Mouse (Mus musculus): ENCODE data around the gene Olfr325. TPM values are rescaled to one million over a fixed set of nuclear protein-coding genes. Genes with fewer than 3 reads are reported as not detected.

Olfr325 gene
- polyA plus RNA-seq, 1 experiment from 2014 or later, result not detected

DNA sequence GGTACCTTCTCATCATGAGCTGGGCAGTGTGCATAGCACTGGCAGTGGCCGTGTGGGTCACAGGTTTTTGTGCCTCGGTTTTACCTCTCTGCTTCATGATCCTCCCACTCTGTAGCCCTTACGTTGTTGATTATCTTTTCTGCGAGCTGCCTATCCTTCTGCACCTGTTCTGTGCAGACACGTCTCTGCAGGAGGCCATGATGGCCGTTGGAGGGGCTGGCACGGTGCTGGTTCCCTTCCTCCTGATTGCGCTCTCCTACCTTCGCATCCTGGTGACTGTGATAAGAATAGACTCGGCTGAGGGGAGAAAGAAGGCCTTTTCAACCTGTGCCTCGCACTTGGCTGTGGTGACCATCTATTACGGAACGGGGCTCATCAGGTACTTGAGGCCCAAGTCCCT is 20.3 kb downstream of the Olfr325 start:
- Histone ChIP-seq H3K27me3 (ENCODE audit: control insufficient read depth, insufficient read depth, low read length) (no peaks in the 10 kb centered on the region), H3K27ac (ENCODE audit: low read depth, low read length) (no peak overlapping the region), H3K9me3 (ENCODE audit: control insufficient read depth, low read length) (no peaks in the 10 kb centered on the region), H3K9ac (ENCODE audit: low read depth, low read length) (no peak overlapping the region), H3K36me3 (ENCODE audit: control insufficient read depth, insufficient read depth, low read length) (no peaks in the 10 kb centered on the region), H3K4me3 (ENCODE audit: low read length) (no peak overlapping the region), H3K4me1 (ENCODE audit: control insufficient read depth, insufficient read depth, low read length) (no peaks in the 10 kb centered on the region), H3K4me2 (replicated peaks; ENCODE audit: low read depth, low read length) (no peak overlapping the region)
- ATAC-seq (ENCODE audit: low FRiP score, low TSS enrichment), result no peak
- 88% methylated on average over 13 of the region's 13 CpGs for WGBS

DNA sequence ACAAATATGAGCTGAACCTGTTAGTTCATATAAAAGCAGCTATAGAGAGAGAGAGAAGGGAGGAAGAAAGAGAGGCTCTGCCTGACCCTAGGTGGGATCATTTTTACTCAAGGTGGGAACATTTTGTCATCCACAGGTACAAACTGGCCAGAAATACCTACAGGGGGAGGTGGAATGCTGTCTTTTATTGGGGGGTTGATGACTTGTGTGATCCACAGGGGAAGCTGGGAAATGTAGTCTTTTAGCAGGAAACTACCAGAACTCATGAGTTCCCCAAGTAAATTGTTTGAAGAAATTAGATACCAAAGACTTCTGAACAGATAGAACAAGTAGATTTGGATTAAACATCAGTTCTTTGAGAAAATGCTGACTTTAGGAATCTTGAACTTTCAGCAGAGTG is 24.5 kb downstream of the Olfr325 start:
- H3K4me3 ChIP-seq (ENCODE audit: low read length), result no peak overlapping the region
- no peaks in the 10 kb centered on the region for H3K4me1 ChIP-seq (ENCODE audit: control insufficient read depth, insufficient read depth, low read length)
- no peak for ATAC-seq (ENCODE audit: low FRiP score, low TSS enrichment)
- H3K27me3 ChIP-seq (ENCODE audit: control insufficient read depth, insufficient read depth, low read length), result no peaks in the 10 kb centered on the region
- no peaks in the 10 kb centered on the region for H3K36me3 ChIP-seq (ENCODE audit: control insufficient read depth, insufficient read depth, low read length)
- H3K9me3 ChIP-seq (ENCODE audit: control insufficient read depth, low read length), result 0 out of 2 replicates have a peak, but pooled peaks cover 2% of the 10 kb centered on the region
- no peak overlapping the region for H3K9ac ChIP-seq (ENCODE audit: low read depth, low read length)
- H3K4me2 ChIP-seq (replicated peaks; ENCODE audit: low read depth, low read length), result no peak overlapping the region
- no peak overlapping the region for H3K27ac ChIP-seq (ENCODE audit: low read depth, low read length)

DNA sequence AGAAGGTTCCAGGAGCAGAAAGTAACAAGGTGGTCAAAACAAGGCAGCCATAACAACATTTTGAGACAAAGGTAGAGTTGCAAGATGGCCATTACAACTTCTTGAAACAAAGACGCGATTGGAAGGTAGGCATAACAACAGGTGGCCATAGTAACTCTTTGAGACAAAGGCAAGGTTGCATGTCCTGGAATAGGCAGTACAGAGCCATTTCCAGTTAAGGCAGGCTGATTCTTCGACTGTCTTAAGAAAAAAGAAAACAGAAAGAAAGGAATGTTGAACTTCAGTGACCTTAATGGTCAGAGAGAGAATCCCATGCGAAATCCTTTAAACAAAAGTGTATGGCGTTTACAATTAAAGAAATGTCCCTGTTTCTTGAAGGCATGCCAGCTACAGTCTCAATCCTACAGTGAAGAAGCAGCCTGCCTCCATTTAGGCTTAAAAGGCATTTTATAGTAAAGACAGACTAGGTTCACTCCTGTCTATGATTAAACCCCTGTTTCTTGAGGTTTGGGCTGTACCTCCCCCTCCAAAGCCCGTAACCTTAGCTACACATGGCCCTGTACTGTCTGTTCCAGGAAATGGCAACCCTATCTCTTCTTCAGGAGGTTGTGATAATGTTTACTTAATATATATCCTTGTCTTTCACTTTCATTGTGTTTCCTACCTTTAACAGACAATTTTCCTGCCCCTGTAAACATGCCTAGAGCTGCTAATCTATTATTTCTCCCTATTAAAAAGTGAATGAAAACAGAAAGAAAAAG is 25.4 kb downstream of the Olfr325 start:
- Histone ChIP-seq H3K27ac (ENCODE audit: low read depth, low read length) (no peak overlapping the region), H3K9ac (ENCODE audit: low read depth, low read length) (no peak overlapping the region), H3K4me1 (ENCODE audit: control insufficient read depth, insufficient read depth, low read length) (no peaks in the 10 kb centered on the region), H3K36me3 (ENCODE audit: control insufficient read depth, insufficient read depth, low read length) (no peaks in the 10 kb centered on the region), H3K4me2 (replicated peaks; ENCODE audit: low read depth, low read length) (no peak overlapping the region), H3K4me3 (ENCODE audit: low read length) (no peak overlapping the region), H3K9me3 (ENCODE audit: control insufficient read depth, low read length) (0 out of 2 replicates have a peak, but pooled peaks cover 2% of the 10 kb centered on the region), H3K27me3 (ENCODE audit: control insufficient read depth, insufficient read depth, low read length) (no peaks in the 10 kb centered on the region)
- 76% methylated on average over 6 of the region's 6 CpGs for WGBS
- ATAC-seq (ENCODE audit: low FRiP score, low TSS enrichment), result no peak

DNA sequence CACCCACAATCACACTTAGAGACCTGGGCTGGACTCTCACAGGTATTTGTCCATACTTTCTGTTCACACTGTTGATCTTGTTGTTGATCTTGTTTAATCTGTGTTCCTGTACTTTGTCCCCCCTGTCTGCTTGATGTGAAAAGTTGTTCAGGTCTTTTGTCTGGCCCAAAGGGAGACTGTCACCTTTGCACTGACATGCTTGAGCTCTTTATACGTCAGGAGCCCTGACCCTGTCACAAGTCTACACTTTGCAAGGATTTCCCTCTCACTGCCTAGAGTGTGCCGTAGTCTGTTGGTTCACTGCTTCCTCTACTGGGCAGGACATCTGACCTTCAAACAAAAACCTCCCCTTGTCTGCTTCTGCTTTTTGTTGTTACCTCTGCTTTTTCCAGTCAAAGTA is 27.2 kb downstream of the Olfr325 start:
- Histone ChIP-seq H3K4me3 (ENCODE audit: low read length) (no peak overlapping the region), H3K4me1 (ENCODE audit: control insufficient read depth, insufficient read depth, low read length) (no peaks in the 10 kb centered on the region), H3K9ac (ENCODE audit: low read depth, low read length) (no peak overlapping the region), H3K27me3 (ENCODE audit: control insufficient read depth, insufficient read depth, low read length) (no peaks in the 10 kb centered on the region), H3K27ac (ENCODE audit: low read depth, low read length) (no peak overlapping the region), H3K36me3 (ENCODE audit: control insufficient read depth, insufficient read depth, low read length) (no peaks in the 10 kb centered on the region), H3K4me2 (replicated peaks; ENCODE audit: low read depth, low read length) (no peak overlapping the region), H3K9me3 (ENCODE audit: control insufficient read depth, low read length) (0 out of 2 replicates have a peak, but pooled peaks cover 2% of the 10 kb centered on the region)
- 57% methylated on average over 2 of the region's 2 CpGs for WGBS
- ATAC-seq (ENCODE audit: low FRiP score, low TSS enrichment), result no peak

DNA sequence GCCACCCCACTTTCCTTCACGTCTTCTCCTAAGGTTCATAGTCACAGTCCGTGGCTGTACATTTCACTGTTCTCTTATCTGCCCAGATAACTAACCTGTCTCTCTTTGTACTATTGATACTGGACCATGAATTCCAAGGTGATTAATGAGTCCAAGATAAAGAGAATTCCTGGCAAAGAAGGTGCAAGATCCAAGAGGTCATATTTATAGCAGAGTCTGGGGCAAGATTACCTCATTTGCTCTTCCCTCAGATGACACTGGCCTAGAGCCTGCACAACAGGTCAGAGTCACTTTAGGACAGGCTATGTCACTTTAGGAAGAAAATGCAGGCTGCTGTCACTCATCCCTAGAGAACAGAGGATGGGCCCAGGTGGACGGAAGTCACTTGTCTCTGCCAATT is 27.7 kb downstream of the Olfr325 start:
- Histone ChIP-seq H3K4me3 (ENCODE audit: low read length) (no peak overlapping the region), H3K4me1 (ENCODE audit: control insufficient read depth, insufficient read depth, low read length) (no peaks in the 10 kb centered on the region), H3K36me3 (ENCODE audit: control insufficient read depth, insufficient read depth, low read length) (no peaks in the 10 kb centered on the region), H3K9ac (ENCODE audit: low read depth, low read length) (no peak overlapping the region), H3K9me3 (ENCODE audit: control insufficient read depth, low read length) (0 out of 2 replicates have a peak, but pooled peaks cover 2% of the 10 kb centered on the region), H3K4me2 (replicated peaks; ENCODE audit: low read depth, low read length) (no peak overlapping the region), H3K27ac (ENCODE audit: low read depth, low read length) (no peak overlapping the region), H3K27me3 (ENCODE audit: control insufficient read depth, insufficient read depth, low read length) (no peaks in the 10 kb centered on the region)
- WGBS, result 78% methylated on average over 3 of the region's 3 CpGs
- no peak for ATAC-seq (ENCODE audit: low FRiP score, low TSS enrichment)

DNA sequence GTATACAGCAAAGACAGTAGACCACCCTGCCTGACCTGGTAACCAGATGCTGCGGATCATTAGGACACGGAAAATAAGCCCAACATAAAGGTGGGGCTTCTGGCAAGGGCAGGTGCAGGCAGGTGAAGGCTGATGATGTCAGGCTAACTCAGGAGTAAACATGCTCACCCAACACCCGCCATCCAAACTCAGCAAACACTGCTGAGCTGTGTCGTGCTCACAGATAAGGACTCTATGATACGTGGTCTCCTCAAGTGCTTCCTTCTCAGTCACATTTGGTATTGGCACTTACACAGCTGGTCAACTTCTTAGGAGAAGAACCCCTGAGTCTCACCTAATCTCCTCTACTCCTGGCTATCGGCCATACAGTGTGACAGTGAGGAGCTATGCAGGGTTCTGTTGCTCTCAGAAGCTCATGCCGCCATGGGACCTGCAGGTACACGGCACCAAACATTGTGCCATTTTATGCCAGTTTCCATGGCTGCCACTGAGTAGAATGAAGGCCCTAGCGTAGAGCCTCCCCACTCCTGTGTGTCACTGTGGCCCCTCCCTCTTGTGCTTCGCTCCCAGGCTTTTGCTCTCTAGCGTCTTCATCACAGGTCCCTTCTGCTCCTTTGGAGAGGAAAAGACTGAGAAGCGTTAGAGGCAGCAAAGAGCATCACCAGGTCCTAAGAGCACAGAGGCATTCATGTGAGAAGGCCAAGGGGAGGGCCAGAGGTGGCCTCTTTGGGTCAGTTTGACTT is 28.8 kb downstream of the Olfr325 start:
- H3K27me3 ChIP-seq (ENCODE audit: control insufficient read depth, insufficient read depth, low read length), result no peaks in the 10 kb centered on the region
- WGBS, result 84% methylated on average over 12 of the region's 12 CpGs
- H3K36me3 ChIP-seq (ENCODE audit: control insufficient read depth, insufficient read depth, low read length), result no peaks in the 10 kb centered on the region
- no peak overlapping the region for H3K9ac ChIP-seq (ENCODE audit: low read depth, low read length)
- H3K4me1 ChIP-seq (ENCODE audit: control insufficient read depth, insufficient read depth, low read length), result no peaks in the 10 kb centered on the region
- 0 out of 2 replicates have a peak, but pooled peaks cover 2% of the 10 kb centered on the region for H3K9me3 ChIP-seq (ENCODE audit: control insufficient read depth, low read length)
- H3K4me3 ChIP-seq (ENCODE audit: low read length), result no peak overlapping the region
- no peak overlapping the region for H3K27ac ChIP-seq (ENCODE audit: low read depth, low read length)
- ATAC-seq (ENCODE audit: low FRiP score, low TSS enrichment), result no peak
- H3K4me2 ChIP-seq (replicated peaks; ENCODE audit: low read depth, low read length), result no peak overlapping the region

DNA sequence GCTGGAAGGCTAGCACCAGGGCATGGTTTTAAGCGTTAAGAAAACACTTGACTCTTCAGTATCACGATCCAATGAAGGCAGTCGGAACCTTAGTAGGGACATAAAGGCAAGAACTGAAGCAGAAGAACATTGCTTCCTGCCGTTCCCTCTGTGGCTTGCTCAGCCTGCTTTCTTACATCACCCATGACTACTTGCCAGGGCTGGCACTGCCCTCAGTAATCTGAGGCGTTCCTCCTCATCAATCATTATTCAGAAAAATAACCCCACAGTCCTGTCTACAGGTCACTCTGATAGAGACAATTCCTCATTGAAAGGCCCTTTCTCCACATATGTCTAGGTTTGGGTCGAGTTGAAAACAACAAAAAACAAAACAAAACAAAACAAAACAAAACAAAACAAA is 29.5 kb downstream of the Olfr325 start:
- no peaks in the 10 kb centered on the region for H3K36me3 ChIP-seq (ENCODE audit: control insufficient read depth, insufficient read depth, low read length)
- no peak overlapping the region for H3K4me2 ChIP-seq (replicated peaks; ENCODE audit: low read depth, low read length)
- H3K9me3 ChIP-seq (ENCODE audit: control insufficient read depth, low read length), result 0 out of 2 replicates have a peak, but pooled peaks cover 2% of the 10 kb centered on the region
- 72% methylated on average over 6 of the region's 6 CpGs for WGBS
- no peak for ATAC-seq (ENCODE audit: low FRiP score, low TSS enrichment)
- no peaks in the 10 kb centered on the region for H3K4me1 ChIP-seq (ENCODE audit: control insufficient read depth, insufficient read depth, low read length)
- no peak overlapping the region for H3K27ac ChIP-seq (ENCODE audit: low read depth, low read length)
- no peak overlapping the region for H3K4me3 ChIP-seq (ENCODE audit: low read length)
- no peak overlapping the region for H3K9ac ChIP-seq (ENCODE audit: low read depth, low read length)
- H3K27me3 ChIP-seq (ENCODE audit: control insufficient read depth, insufficient read depth, low read length), result no peaks in the 10 kb centered on the region

DNA sequence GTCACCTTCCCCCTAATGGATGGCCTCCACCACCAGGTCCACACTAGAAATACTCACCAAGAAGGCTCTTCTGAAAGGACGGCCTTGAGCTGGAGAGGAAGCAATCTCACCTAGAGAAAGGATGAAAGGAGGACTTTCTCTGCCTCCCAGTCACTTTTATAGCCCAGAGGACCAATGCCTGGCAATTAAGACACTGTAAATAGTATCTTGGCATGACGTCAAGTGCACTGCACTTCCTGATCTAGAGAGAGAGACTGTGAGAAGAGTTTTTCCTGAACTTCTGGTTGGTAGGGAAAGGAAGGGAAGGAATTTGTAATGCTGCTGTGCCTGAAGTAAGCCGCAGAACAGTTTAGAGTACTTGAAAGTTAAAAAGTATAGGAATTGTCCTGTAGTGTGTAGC is 35.8 kb downstream of the Olfr325 start:
- Histone ChIP-seq H3K27ac (ENCODE audit: low read depth, low read length) (no peak overlapping the region), H3K36me3 (ENCODE audit: control insufficient read depth, insufficient read depth, low read length) (no peaks in the 10 kb centered on the region), H3K4me2 (replicated peaks; ENCODE audit: low read depth, low read length) (no peak overlapping the region), H3K9ac (ENCODE audit: low read depth, low read length) (no peak overlapping the region), H3K9me3 (ENCODE audit: control insufficient read depth, low read length) (no peaks in the 10 kb centered on the region), H3K27me3 (ENCODE audit: control insufficient read depth, insufficient read depth, low read length) (no peaks in the 10 kb centered on the region), H3K4me1 (ENCODE audit: control insufficient read depth, insufficient read depth, low read length) (no peaks in the 10 kb centered on the region), H3K4me3 (ENCODE audit: low read length) (no peak overlapping the region)
- WGBS, result 46% methylated on average over 3 of the region's 3 CpGs
- ATAC-seq (ENCODE audit: low FRiP score, low TSS enrichment), result no peak

DNA sequence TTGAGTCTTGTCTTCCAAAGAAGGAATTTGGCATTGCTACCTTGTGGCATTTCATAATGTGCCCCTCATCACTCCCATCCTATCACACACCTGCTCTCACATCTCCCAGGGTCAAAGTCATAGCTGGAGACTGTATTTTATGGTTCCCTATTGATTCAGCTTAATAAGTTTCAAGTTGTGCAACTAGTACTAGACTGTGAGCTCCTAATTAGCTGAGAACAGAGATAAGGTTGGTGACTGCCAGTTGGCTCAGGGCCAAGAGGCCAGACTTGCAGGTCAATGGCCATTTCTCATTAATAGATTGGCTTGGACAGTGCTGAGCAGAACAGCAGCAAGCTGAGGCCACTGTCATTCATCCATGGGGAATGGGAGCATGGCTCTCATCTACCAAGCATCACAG is 37.0 kb downstream of the Olfr325 start:
- no peak overlapping the region for H3K9ac ChIP-seq (ENCODE audit: low read depth, low read length)
- no peak overlapping the region for H3K27ac ChIP-seq (ENCODE audit: low read depth, low read length)
- no peaks in the 10 kb centered on the region for H3K36me3 ChIP-seq (ENCODE audit: control insufficient read depth, insufficient read depth, low read length)
- no peak overlapping the region for H3K4me3 ChIP-seq (ENCODE audit: low read length)
- no peak overlapping the region for H3K4me2 ChIP-seq (replicated peaks; ENCODE audit: low read depth, low read length)
- no peaks in the 10 kb centered on the region for H3K27me3 ChIP-seq (ENCODE audit: control insufficient read depth, insufficient read depth, low read length)
- H3K9me3 ChIP-seq (ENCODE audit: control insufficient read depth, low read length), result no peaks in the 10 kb centered on the region
- ATAC-seq (ENCODE audit: low FRiP score, low TSS enrichment), result no peak
- no peaks in the 10 kb centered on the region for H3K4me1 ChIP-seq (ENCODE audit: control insufficient read depth, insufficient read depth, low read length)
